Mouse (Mus musculus): ENCODE results near the gene Ak5. TPM values are rescaled to one million over a fixed set of nuclear protein-coding genes. Genes with fewer than 3 reads are reported as not detected.
A peak's percentile ranks its signal among the peaks of the same experiment; 100 is the strongest.
"Not testable (repeated sequence)": the region's sequence is repeated elsewhere in the genome, so short reads cannot be mapped to it uniquely, and the experiment has no call there.

The Ak5 gene
- polyA plus RNA-seq, 1 experiment: 0.18 TPM

DNA sequence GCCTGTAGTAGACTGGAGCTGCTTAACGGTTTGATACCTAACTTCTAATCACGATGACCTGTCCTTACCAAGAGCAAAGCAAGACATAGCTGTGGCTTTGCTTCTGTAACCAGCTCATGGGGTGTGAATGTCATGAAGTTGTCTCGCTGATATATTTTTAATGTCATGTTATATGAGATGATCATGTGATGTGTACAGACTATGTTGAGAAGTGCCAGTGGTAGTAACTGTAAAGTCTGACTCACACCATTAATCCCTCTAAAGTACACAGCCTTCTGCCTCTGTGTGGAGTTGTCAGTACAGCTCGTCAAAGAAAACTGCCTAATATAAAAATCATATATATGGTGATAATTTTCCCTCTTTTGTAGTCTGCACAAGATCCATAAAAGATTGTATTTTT lies 209.3 kb downstream of the Ak5 start:
- H3K36me3 ChIP-seq (ENCODE audit: control insufficient read depth, insufficient read depth): peaks cover 68% of the 10 kb centered on the region
- not testable (repeated sequence) for H3K79me2 ChIP-seq (ENCODE audit: control insufficient read depth, insufficient read depth); H3K27me3 ChIP-seq (ENCODE audit: control insufficient read depth, insufficient read depth, insufficient read length); H3K79me3 ChIP-seq (ENCODE audit: low read depth); H3ac ChIP-seq (ENCODE audit: control insufficient read depth, insufficient read length, low read depth); H3K4me3 ChIP-seq (ENCODE audit: insufficient read depth, poor library complexity, severe bottlenecking)
- peak; percentile 79 for TF ChIP-seq USF1 (IDR thresholded peaks at IDR 0.05; ENCODE audit: low read depth)

DNA sequence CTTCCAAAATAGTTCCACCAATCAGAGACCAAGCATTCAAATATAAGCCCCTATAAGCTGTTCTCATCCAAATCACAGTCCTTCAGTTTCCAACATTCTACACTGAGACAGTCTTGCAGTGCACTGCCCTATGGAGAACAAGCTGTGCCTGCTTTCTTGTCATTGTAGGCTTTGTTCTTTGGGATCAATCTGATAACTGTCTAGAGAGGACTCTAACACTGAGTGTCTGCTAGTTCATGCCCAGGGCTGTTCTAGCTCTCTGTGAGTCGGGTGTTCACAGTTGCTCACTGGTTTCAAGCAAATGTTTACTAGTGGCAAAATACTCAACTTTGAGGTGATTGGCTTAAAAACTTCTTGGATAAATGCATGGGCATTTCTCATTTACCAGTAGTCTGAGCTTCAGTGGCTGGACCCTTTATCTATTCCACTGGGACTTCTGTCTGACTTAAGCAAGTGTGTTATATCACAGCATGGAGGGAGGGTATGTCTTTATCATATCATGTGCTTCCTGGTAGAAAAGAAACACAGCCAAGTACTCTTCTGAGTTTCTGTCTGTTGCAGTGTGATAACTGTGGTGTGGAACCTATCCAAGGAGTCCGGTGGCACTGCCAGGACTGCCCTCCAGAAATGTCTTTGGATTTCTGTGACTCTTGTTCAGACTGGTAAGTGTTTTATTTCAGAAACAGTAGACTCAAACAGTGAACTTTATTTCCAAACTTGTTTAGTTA lies 210.7 kb downstream of the Ak5 start:
- H3K36me3 ChIP-seq (ENCODE audit: control insufficient read depth, insufficient read depth): peaks cover 70% of the 10 kb centered on the region
- TF ChIP-seq MYOG (IDR thresholded peaks at IDR 0.05; ENCODE audit: control insufficient read depth, extremely low read depth, insufficient read length) (no peak), USF1 (IDR thresholded peaks at IDR 0.05; ENCODE audit: low read depth) (no peak), CEBPB (IDR thresholded peaks at IDR 0.05; ENCODE audit: low read depth) (no peak), CTCF (IDR thresholded peaks at IDR 0.05; ENCODE audit: control insufficient read depth, insufficient read depth, insufficient read length) (no peak), MYOD1 (IDR thresholded peaks at IDR 0.05; ENCODE audit: control insufficient read depth, insufficient read length, low read depth) (no peak), MAX (IDR thresholded peaks at IDR 0.05) (no peak), FOSL1 (IDR thresholded peaks at IDR 0.05; ENCODE audit: insufficient read depth, low read length, poor library complexity, severe bottlenecking) (no peak)
- peaks cover 2% of the 10 kb centered on the region for H3K79me3 ChIP-seq (ENCODE audit: low read depth)
- H3K4me3 ChIP-seq (ENCODE audit: insufficient read depth, poor library complexity, severe bottlenecking): no peak overlapping the region
- no peak overlapping the region for H3ac ChIP-seq (ENCODE audit: control insufficient read depth, insufficient read length, low read depth)
- H3K79me2 ChIP-seq (ENCODE audit: control insufficient read depth, insufficient read depth): no peaks in the 10 kb centered on the region
- no peaks in the 10 kb centered on the region for H3K27me3 ChIP-seq (ENCODE audit: control insufficient read depth, insufficient read depth, insufficient read length)

DNA sequence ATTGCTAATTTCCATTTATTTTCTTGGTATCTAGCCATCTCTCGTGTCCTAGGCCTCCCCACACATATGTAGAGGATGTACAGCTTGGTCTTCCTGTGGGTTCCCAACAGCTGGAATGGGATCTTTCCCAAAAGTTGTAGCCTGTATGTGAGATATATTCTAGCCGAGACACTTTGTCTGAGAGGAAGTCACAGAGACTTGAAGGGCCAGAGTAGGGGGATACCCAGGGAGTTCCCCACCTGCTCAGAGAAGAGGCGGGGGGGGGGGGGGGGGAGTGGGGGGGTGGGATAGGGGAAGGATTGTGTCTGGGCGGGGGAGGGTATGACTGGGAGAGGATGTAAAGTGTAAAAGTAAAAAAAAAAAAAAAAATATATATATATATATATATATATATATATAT lies 215.0 kb downstream of the Ak5 start:
- no peak overlapping the region for H3K4me3 ChIP-seq (ENCODE audit: insufficient read depth, poor library complexity, severe bottlenecking)
- peaks cover 4% of the 10 kb centered on the region for H3K79me3 ChIP-seq (ENCODE audit: low read depth)
- no peaks in the 10 kb centered on the region for H3K27me3 ChIP-seq (ENCODE audit: control insufficient read depth, insufficient read depth, insufficient read length)
- peaks cover 90% of the 10 kb centered on the region for H3K36me3 ChIP-seq (ENCODE audit: control insufficient read depth, insufficient read depth)
- TF ChIP-seq MYOD1 (IDR thresholded peaks at IDR 0.05; ENCODE audit: control insufficient read depth, insufficient read length, low read depth) (no peak), FOSL1 (IDR thresholded peaks at IDR 0.05; ENCODE audit: insufficient read depth, low read length, poor library complexity, severe bottlenecking) (no peak), CTCF (IDR thresholded peaks at IDR 0.05; ENCODE audit: control insufficient read depth, insufficient read depth, insufficient read length) (no peak), MYOG (IDR thresholded peaks at IDR 0.05; ENCODE audit: control insufficient read depth, extremely low read depth, insufficient read length) (no peak), MAX (IDR thresholded peaks at IDR 0.05) (no peak), CEBPB (IDR thresholded peaks at IDR 0.05; ENCODE audit: low read depth) (no peak), USF1 (IDR thresholded peaks at IDR 0.05; ENCODE audit: low read depth) (no peak)
- H3ac ChIP-seq (ENCODE audit: control insufficient read depth, insufficient read length, low read depth): no peak overlapping the region
- H3K79me2 ChIP-seq (ENCODE audit: control insufficient read depth, insufficient read depth): peaks cover 5% of the 10 kb centered on the region

DNA sequence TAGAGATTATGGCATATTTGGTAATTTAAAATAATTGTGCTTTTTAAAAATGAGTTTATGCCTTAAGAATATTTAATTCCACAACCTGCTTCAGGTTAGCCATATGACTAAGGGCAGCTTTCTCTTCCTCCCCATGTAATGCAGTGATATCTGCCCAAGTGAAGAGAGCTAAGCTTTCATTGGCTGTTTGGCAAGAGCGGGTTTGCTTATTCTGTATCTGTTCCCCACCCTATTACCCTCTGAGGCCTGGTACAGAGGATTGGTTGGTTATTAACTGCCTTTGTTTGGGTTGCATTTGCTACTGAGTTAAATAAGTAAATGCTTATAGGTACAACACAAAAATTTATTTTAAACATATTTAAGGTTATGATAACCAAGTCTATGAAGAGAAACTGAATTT lies 221.2 kb downstream of the Ak5 start:
- Histone ChIP-seq H3K27me3 (ENCODE audit: control insufficient read depth, insufficient read depth, insufficient read length) (no peaks in the 10 kb centered on the region), H3K36me3 (ENCODE audit: control insufficient read depth, insufficient read depth) (peaks cover 34% of the 10 kb centered on the region), H3ac (ENCODE audit: control insufficient read depth, insufficient read length, low read depth) (no peak overlapping the region), H3K79me2 (ENCODE audit: control insufficient read depth, insufficient read depth) (peaks cover 49% of the 10 kb centered on the region), H3K4me3 (ENCODE audit: insufficient read depth, poor library complexity, severe bottlenecking) (no peak overlapping the region), H3K79me3 (ENCODE audit: low read depth) (peaks cover 14% of the 10 kb centered on the region)
- TF ChIP-seq MYOD1 (IDR thresholded peaks at IDR 0.05; ENCODE audit: control insufficient read depth, insufficient read length, low read depth) (no peak), CTCF (IDR thresholded peaks at IDR 0.05; ENCODE audit: control insufficient read depth, insufficient read depth, insufficient read length) (no peak), FOSL1 (IDR thresholded peaks at IDR 0.05; ENCODE audit: insufficient read depth, low read length, poor library complexity, severe bottlenecking) (no peak), MYOG (IDR thresholded peaks at IDR 0.05; ENCODE audit: control insufficient read depth, extremely low read depth, insufficient read length) (no peak), USF1 (IDR thresholded peaks at IDR 0.05; ENCODE audit: low read depth) (no peak), CEBPB (IDR thresholded peaks at IDR 0.05; ENCODE audit: low read depth) (no peak), MAX (IDR thresholded peaks at IDR 0.05) (no peak)

DNA sequence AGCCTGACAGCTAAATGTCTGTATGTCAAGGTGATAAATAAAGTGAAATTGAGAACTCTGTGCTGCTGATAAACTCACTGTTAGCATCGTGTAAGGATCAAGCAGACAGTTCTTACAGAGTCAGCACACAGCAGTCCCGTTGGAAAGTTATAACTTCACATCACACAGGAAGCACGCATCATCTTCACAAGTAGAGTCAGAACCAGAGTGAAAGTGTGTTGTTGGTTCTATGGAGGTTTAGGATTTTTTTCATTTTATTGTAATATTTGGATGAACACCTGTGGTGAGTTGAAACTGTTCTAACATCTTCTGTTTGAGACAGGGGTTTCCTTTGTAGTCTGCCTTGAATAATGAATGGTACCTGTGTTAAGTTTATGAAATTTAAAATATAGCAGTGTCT lies 224.0 kb downstream of the Ak5 start:
- peaks cover 74% of the 10 kb centered on the region for H3K79me2 ChIP-seq (ENCODE audit: control insufficient read depth, insufficient read depth)
- H3ac ChIP-seq (ENCODE audit: control insufficient read depth, insufficient read length, low read depth): no peak overlapping the region
- no peak for TF ChIP-seq MYOD1 (IDR thresholded peaks at IDR 0.05; ENCODE audit: control insufficient read depth, insufficient read length, low read depth)
- no peak for TF ChIP-seq FOSL1 (IDR thresholded peaks at IDR 0.05; ENCODE audit: insufficient read depth, low read length, poor library complexity, severe bottlenecking)
- TF ChIP-seq MYOG (IDR thresholded peaks at IDR 0.05; ENCODE audit: control insufficient read depth, extremely low read depth, insufficient read length): no peak
- no peak for TF ChIP-seq CTCF (IDR thresholded peaks at IDR 0.05; ENCODE audit: control insufficient read depth, insufficient read depth, insufficient read length)
- TF ChIP-seq MAX (IDR thresholded peaks at IDR 0.05): no peak
- TF ChIP-seq CEBPB (IDR thresholded peaks at IDR 0.05; ENCODE audit: low read depth): no peak
- TF ChIP-seq USF1 (IDR thresholded peaks at IDR 0.05; ENCODE audit: low read depth): no peak
- peaks cover 14% of the 10 kb centered on the region for H3K36me3 ChIP-seq (ENCODE audit: control insufficient read depth, insufficient read depth)
- H3K27me3 ChIP-seq (ENCODE audit: control insufficient read depth, insufficient read depth, insufficient read length): no peaks in the 10 kb centered on the region
- peaks cover 33% of the 10 kb centered on the region for H3K79me3 ChIP-seq (ENCODE audit: low read depth)
- no peak overlapping the region for H3K4me3 ChIP-seq (ENCODE audit: insufficient read depth, poor library complexity, severe bottlenecking)

DNA sequence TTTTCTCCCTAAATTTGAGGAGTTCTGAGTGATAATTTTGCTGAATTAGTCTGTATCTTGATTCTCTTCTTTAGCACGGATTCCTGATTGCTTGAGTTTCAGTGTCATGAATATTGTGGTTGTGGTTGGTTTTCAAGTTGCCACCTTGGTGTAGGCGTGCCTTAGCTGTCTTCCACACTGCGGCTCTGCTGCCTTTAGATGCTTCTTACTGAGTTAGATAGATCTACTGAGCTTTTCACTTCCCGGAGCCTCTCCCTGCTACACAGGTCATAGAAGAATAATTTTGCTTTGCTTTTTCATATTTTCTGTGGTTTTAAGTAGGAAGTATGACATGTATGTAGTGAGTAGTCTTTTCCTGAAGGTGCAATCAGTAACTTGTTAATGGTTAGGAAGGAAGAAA lies 225.4 kb downstream of the Ak5 start:
- peaks cover 81% of the 10 kb centered on the region for H3K79me2 ChIP-seq (ENCODE audit: control insufficient read depth, insufficient read depth)
- peaks cover 40% of the 10 kb centered on the region for H3K79me3 ChIP-seq (ENCODE audit: low read depth)
- H3K4me3 ChIP-seq (ENCODE audit: insufficient read depth, poor library complexity, severe bottlenecking): no peak overlapping the region
- TF ChIP-seq MYOG (IDR thresholded peaks at IDR 0.05; ENCODE audit: control insufficient read depth, extremely low read depth, insufficient read length): no peak
- no peak for TF ChIP-seq CTCF (IDR thresholded peaks at IDR 0.05; ENCODE audit: control insufficient read depth, insufficient read depth, insufficient read length)
- no peak for TF ChIP-seq CEBPB (IDR thresholded peaks at IDR 0.05; ENCODE audit: low read depth)
- TF ChIP-seq MYOD1 (IDR thresholded peaks at IDR 0.05; ENCODE audit: control insufficient read depth, insufficient read length, low read depth): no peak
- TF ChIP-seq USF1 (IDR thresholded peaks at IDR 0.05; ENCODE audit: low read depth): no peak
- TF ChIP-seq MAX (IDR thresholded peaks at IDR 0.05): no peak
- no peak for TF ChIP-seq FOSL1 (IDR thresholded peaks at IDR 0.05; ENCODE audit: insufficient read depth, low read length, poor library complexity, severe bottlenecking)
- H3K36me3 ChIP-seq (ENCODE audit: control insufficient read depth, insufficient read depth): peaks cover 10% of the 10 kb centered on the region
- no peaks in the 10 kb centered on the region for H3K27me3 ChIP-seq (ENCODE audit: control insufficient read depth, insufficient read depth, insufficient read length)
- H3ac ChIP-seq (ENCODE audit: control insufficient read depth, insufficient read length, low read depth): no peak overlapping the region
